In genomic region chr1:151040945-151041649, GRCm38 (mm10) we compare ENCODE assay signal across 8 mouse cellular contexts. TPM values are rescaled to one million over a fixed set of nuclear protein-coding genes. Genes with fewer than 3 reads are reported as not detected.
DNase-seq lines count a peak whose midpoint lies in the region; ATAC-seq and TF ChIP-seq lines count a peak whose summit lies in the region.

No protein-coding gene starts in this region.

- no peak overlapping the region for H3K9ac ChIP-seq in intestine, embryonic 16.5 days (ENCODE audit: low read depth, low read length)
- no peak overlapping the region for H3K9ac ChIP-seq in lung, embryonic 14.5 days

- no peak overlapping the region for H3K27ac ChIP-seq in intestine, embryonic 16.5 days (ENCODE audit: low read length)
- H3K27ac ChIP-seq in lung, embryonic 14.5 days (ENCODE audit: low read depth): peak overlapping the region; percentile 26; the same call in 1 of the 2 replicates
- no peak overlapping the region for H3K27ac ChIP-seq in forebrain, embryonic 10.5 days

- H3K4me2 ChIP-seq in intestine, embryonic 16.5 days (ENCODE audit: low read depth, low read length): peak overlapping the region; percentile 21; the same call in 1 of the 2 replicates
- H3K4me2 ChIP-seq in lung, embryonic 14.5 days: peak overlapping the region; percentile 43

- peak; percentile 7 for DNase-seq in thymus, postnatal 0 days (ENCODE audit: low spot score)
- no peak for DNase-seq in thymus, postnatal 14 days
- peak; percentile 64 for DNase-seq in lung, embryonic 14.5 days
- no peak for DNase-seq in forebrain, embryonic 10.5 days (ENCODE audit: extremely low spot score, low spot score)
- DNase-seq in embryo, embryonic 9.5 days (ENCODE audit: extremely low spot score): no peak
- no peak for DNase-seq in left cerebral cortex, adult 8-10 months (ENCODE audit: low spot score in 2 of 2)
- no peak for DNase-seq in gastrocnemius, postnatal 4 days (ENCODE audit: low spot score in 2 of 2)

- 38% methylated on average over 18 of the region's 18 CpGs for WGBS in intestine, embryonic 16.5 days
- 20% methylated on average over 18 of the region's 18 CpGs for WGBS in lung, embryonic 14.5 days
- WGBS in forebrain, embryonic 10.5 days: 62% methylated on average over 18 of the region's 18 CpGs

- no peaks in the 10 kb centered on the region for H3K4me1 ChIP-seq in intestine, embryonic 16.5 days (ENCODE audit: control insufficient read depth, insufficient read depth, low read length)
- peaks cover 10% of the 10 kb centered on the region for H3K4me1 ChIP-seq in lung, embryonic 14.5 days (ENCODE audit: insufficient read depth)
- H3K4me1 ChIP-seq in forebrain, embryonic 10.5 days: peaks cover 42% of the 10 kb centered on the region

- H3K36me3 ChIP-seq in intestine, embryonic 16.5 days (ENCODE audit: control insufficient read depth, insufficient read depth, low read length): no peaks in the 10 kb centered on the region
- H3K36me3 ChIP-seq in lung, embryonic 14.5 days (ENCODE audit: insufficient read depth): no peaks in the 10 kb centered on the region
- H3K36me3 ChIP-seq in forebrain, embryonic 10.5 days (replicated peaks): no peaks in the 10 kb centered on the region

- no peak for TF ChIP-seq CTCF in lung, embryonic 14.5 days (IDR thresholded peaks at IDR 0.05; ENCODE audit: low read depth)

- no peak overlapping the region for H3K4me3 ChIP-seq in intestine, embryonic 16.5 days (ENCODE audit: low read length)
- H3K4me3 ChIP-seq in lung, embryonic 14.5 days (ENCODE audit: low read depth, low read length): no peak overlapping the region
- no peak overlapping the region for H3K4me3 ChIP-seq in forebrain, embryonic 10.5 days

- H3K27me3 ChIP-seq in intestine, embryonic 16.5 days (replicated peaks; ENCODE audit: control insufficient read depth, insufficient read depth, low read length): no peaks in the 10 kb centered on the region
- H3K27me3 ChIP-seq in lung, embryonic 14.5 days (ENCODE audit: insufficient read depth, low read length): no peaks in the 10 kb centered on the region
- no peaks in the 10 kb centered on the region for H3K27me3 ChIP-seq in forebrain, embryonic 10.5 days (ENCODE audit: poor library complexity, severe bottlenecking)

- ATAC-seq in intestine, embryonic 16.5 days: peak; percentile 71
- ATAC-seq in lung, embryonic 14.5 days (ENCODE audit: insufficient read depth): peak; percentile 72; the same call in 1 of the 2 replicates

- H3K9me3 ChIP-seq in intestine, embryonic 16.5 days (ENCODE audit: control insufficient read depth, low read length): no peaks in the 10 kb centered on the region
- H3K9me3 ChIP-seq in lung, embryonic 14.5 days (ENCODE audit: low read depth, low read length): no peaks in the 10 kb centered on the region
- H3K9me3 ChIP-seq in forebrain, embryonic 10.5 days: no peaks in the 10 kb centered on the region

RNA-seq across cellular contexts. Expression of gene Hmcn1, which starts 47.9 kb away (rescaled TPM):
- 0.13 and 0.29 TPM in 2 replicates for polyA plus RNA-seq in thymus, postnatal 0 days (2015; fragmentation: Nextera tagmentation; extraction: Ambion mirVana)
- polyA plus RNA-seq in intestine, embryonic 16.5 days (2015; fragmentation: Nextera tagmentation; extraction: Ambion mirVana): 3.3 and 3.5 TPM in 2 replicates
- polyA plus RNA-seq in lung, embryonic 14.5 days (2014; fragmentation: Nextera tagmentation; extraction: Ambion mirVana): 14.5 and 17.1 TPM in 2 replicates
- 9.1 and 10.5 TPM in 2 replicates for polyA plus RNA-seq in forebrain, embryonic 10.5 days (2016; fragmentation: Nextera tagmentation; extraction: Ambion mirVana)
- total RNA-seq in left cerebral cortex, adult 8-10 months (2022): 1 to 10 TPM; 1.4 to 2.6 (median 2.2) TPM
- total RNA-seq in gastrocnemius, postnatal 4 days (2021): 10 to 100 TPM; 13.6 to 16.2 TPM

Comparison
In these comparisons a context has a peak if more than half of its experiments do, and no peak if none do; other contexts are left out.
1. DNase-seq: peak in thymus, postnatal 0 days (single experiment) and lung, embryonic 14.5 days (single experiment); none in thymus, postnatal 14 days (single experiment), forebrain, embryonic 10.5 days (single experiment), embryo, embryonic 9.5 days (single experiment), left cerebral cortex, adult 8-10 months (0 of 2) and gastrocnemius, postnatal 4 days (0 of 2).